Mouse (Mus musculus): ENCODE measurements around the gene Gnmt.
"Not testable (repeated sequence)": the region's sequence is repeated elsewhere in the genome, so short reads cannot be mapped to it uniquely, and the experiment has no call there.

The Gnmt gene

DNA sequence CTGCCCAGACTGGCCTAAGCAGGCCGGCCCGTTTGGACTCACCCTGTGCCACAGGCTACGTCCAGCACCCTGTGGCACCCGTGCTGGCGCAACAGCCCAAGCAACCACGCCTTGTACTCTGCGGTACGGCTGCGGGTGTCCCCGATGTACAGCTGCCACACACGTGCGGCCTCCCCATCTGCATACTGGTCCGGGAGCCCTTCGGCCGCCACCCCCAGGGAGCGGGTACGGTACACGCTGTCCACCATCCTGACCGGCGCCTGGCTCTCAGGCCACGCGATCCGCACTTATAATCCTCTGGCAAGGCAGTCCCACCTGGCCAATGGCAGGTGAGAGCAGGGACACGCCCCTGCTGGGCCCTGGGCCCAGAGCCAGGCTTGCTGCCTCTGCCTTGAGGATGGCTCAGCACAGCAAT is at the start of gene Gnmt:
Gnmt (minus strand) TSS at position 265 of the 415 bp plus-strand sequence.
- DNase-seq (ENCODE audit: low spot score in 2 of 2): peak in 1 of 2 experiments; percentile 41

GRCm38 (mm10) chr17:46776087-46776486 is 47.1 kb upstream of the Gnmt start:
- no peak for DNase-seq (ENCODE audit: low spot score in 2 of 2)

DNA sequence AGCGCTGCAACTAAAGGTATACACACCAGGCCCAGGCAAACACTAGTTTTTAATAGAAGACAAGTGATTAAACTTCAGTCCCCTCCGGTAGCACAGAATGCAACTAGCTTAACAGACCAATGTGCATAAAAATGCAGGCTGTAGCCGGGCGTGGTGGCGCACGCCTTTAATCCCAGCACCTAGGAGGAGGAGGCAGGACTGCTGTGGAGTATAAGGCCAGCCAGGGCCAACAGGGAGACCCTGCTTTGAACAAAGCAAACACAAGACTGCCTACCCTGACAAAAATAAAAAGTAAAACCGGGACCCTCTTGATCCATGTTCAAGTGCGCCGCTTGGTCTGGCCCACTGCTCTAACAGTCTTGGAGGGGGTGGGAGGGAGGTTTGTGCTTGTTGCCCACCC is 46.1 kb upstream of the Gnmt start:
- DNase-seq (ENCODE audit: low spot score in 2 of 2): no peak

GRCm38 (mm10) chr17:46774131-46774472 is 45.1 kb upstream of the Gnmt start:
- DNase-seq (ENCODE audit: low spot score in 2 of 2): no peak

- DNase-seq (ENCODE audit: low spot score in 2 of 2): no peak
Observed at GRCm38 (mm10) chr17:46773278-46774130, 44.5 kb upstream of the Gnmt start.

- peak; percentile 55 to 78 for DNase-seq (ENCODE audit: low spot score in 2 of 2)
Observed at GRCm38 (mm10) chr17:46772404-46773277, 43.7 kb upstream of the Gnmt start, which contains the start of gene 2310039H08Rik. TSS of gene 2310039H08Rik (plus strand) at chr17:46772635.

GRCm38 (mm10) chr17:46772038-46772403 is 43.1 kb upstream of the Gnmt start:
- no peak for DNase-seq (ENCODE audit: low spot score in 2 of 2)

GRCm38 (mm10) chr17:46771616-46772015 is 42.6 kb upstream of the Gnmt start:
- DNase-seq (ENCODE audit: low spot score in 2 of 2): no peak

GRCm38 (mm10) chr17:46771025-46771424 is 42.1 kb upstream of the Gnmt start:
- no peak for DNase-seq (ENCODE audit: low spot score in 2 of 2)

GRCm38 (mm10) chr17:46770546-46770945 is 41.6 kb upstream of the Gnmt start:
- no peak for DNase-seq (ENCODE audit: low spot score in 2 of 2)

- no peak for DNase-seq (ENCODE audit: low spot score in 2 of 2)
Observed at GRCm38 (mm10) chr17:46767868-46768267, 38.9 kb upstream of the Gnmt start.

GRCm38 (mm10) chr17:46764916-46765315 is 35.9 kb upstream of the Gnmt start:
- DNase-seq (ENCODE audit: low spot score in 2 of 2): not testable (repeated sequence)

DNA sequence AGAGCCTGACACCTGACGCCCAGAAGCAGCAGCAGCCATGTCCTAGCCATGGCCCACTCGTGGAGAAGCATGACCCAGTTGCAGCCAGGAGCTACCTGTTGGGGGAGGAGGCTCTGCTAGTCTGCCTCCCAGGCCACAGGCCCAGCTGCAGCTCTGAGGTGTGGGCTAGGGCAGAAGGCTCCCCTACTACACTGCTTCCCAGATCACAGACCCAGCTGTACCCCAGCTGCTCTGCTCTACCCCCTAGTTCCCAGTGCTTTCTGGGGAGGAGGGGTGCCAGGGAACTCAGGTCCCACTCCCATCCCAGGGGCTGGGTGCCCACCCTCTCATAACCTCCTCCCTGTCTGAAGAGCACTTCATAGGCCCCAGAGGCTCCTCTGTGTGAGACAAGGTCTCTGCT is 34.6 kb upstream of the Gnmt start, which contains the start of gene Ptcra:
Ptcra (minus strand) TSS at position 169 of the 400 bp plus-strand sequence.
- DNase-seq (ENCODE audit: low spot score in 2 of 2): no peak

GRCm38 (mm10) chr17:46758753-46759152 is 29.8 kb upstream of the Gnmt start:
- no peak for DNase-seq (ENCODE audit: low spot score in 2 of 2)

- peak; percentile 95 to 98 for DNase-seq (ENCODE audit: low spot score in 2 of 2)
Observed at GRCm38 (mm10) chr17:46751794-46752556, 23.0 kb upstream of the Gnmt start, which contains the start of gene Cnpy3. TSS of gene Cnpy3 (minus strand) at chr17:46752214.

- DNase-seq (ENCODE audit: low spot score in 2 of 2): no peak
Observed at GRCm38 (mm10) chr17:46751056-46751793, 22.3 kb upstream of the Gnmt start.

DNA sequence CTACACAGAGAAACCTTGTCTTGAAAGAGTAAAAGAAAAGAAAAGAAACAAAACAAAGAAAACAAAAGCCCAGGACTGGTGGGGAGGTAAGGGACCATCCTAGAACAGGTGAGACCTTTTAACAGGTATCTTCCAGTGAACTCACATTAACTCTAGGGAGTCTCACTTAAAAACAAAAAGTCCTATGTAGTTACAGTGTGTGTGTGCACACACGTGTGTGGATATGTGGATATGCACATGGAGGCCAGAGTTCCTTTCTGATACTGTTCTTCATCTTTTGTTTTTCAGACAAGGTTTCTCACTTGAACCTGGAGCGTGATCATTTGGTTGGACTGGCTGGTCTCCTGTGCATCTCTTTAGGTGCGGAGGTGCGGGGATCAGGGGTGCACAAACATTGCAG is 21.6 kb upstream of the Gnmt start:
- DNase-seq (ENCODE audit: low spot score in 2 of 2): no peak

GRCm38 (mm10) chr17:46749282-46749681 is 20.3 kb upstream of the Gnmt start:
- DNase-seq (ENCODE audit: low spot score in 2 of 2): no peak

DNA sequence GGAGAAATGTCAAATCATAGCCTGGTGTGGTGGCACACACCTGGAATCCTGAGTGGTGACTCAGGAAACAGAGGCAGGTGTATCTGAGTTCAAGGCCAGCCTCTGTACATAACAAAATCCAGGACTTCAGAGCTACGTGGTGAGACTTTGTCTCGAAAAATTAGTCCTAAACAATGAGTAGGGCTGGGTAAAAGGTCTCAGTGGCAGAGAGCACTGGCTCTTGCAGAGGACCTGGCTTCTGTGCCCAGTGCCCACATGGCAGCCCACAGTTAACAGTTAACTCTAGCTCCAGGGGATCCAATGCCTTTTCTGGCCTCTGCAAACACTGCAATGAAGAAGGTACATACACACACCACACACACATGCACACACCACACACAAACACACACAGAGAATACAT is 18.8 kb upstream of the Gnmt start:
- DNase-seq (ENCODE audit: low spot score in 2 of 2): no peak

- DNase-seq (ENCODE audit: low spot score in 2 of 2): no peak
Observed at GRCm38 (mm10) chr17:46747234-46747633, 18.3 kb upstream of the Gnmt start.

- DNase-seq (ENCODE audit: low spot score in 2 of 2): no peak
Observed at GRCm38 (mm10) chr17:46745506-46745905, 16.5 kb upstream of the Gnmt start.

Measured in cerebellum, postnatal 4 days (tissue).